Mouse (Mus musculus): Measurements from ENCODE around the gene Dock4. TPM values are rescaled to one million over a fixed set of nuclear protein-coding genes. Genes with fewer than 3 reads are reported as not detected.

Gene Dock4
- total and polyA plus RNA-seq, 3 experiments: 0.26 to 0.67 (median 0.38) TPM

GRCm38 (mm10) chr12:40807916-40808315, 362.2 kb downstream of the Dock4 start:
- no peak overlapping the region for H3K4me3 ChIP-seq (replicated peaks in 1 of 3; ENCODE audit: low read depth in 2 of 3, low read length in 2 of 3, poor library complexity in 1 of 3)
- H3K4me1 ChIP-seq (ENCODE audit: control insufficient read depth in 1 of 2, insufficient read depth in 2 of 2): no peaks in the 10 kb centered on the region
- H3K9ac ChIP-seq (ENCODE audit: insufficient read depth, low read depth): no peak overlapping the region
- in situ Hi-C loops (cut with MboI; ENCODE audit: low pct_ligation_motif_present, low pct_unique_long_range_greater_than_20kb, low sequenced_read_pairs) (loop anchor here (25.0 kb wide), 2 partner anchors 546 to 721 kb away; no protein-coding TSS in a partner anchor), dilution Hi-C loops (cut with MboI; ENCODE audit: extremely low pct_ligation_motif_present, extremely low pct_unique_long_range_greater_than_20kb, low sequenced_read_pairs) (no loop called here)
- TF ChIP-seq MXI1 (IDR thresholded peaks at IDR 0.05; ENCODE audit: low read depth, low read length): no peak
- TF ChIP-seq PAX5 (IDR thresholded peaks at IDR 0.05; ENCODE audit: low read length): no peak
- no peak for TF ChIP-seq BHLHE40 (IDR thresholded peaks at IDR 0.05; ENCODE audit: low read depth, low read length)
- H3K36me3 ChIP-seq (replicated peaks in 1 of 2; ENCODE audit: control insufficient read depth in 1 of 2, insufficient read depth in 1 of 2, low read length in 1 of 2): no peaks in the 10 kb centered on the region
- H3K27ac ChIP-seq (ENCODE audit: insufficient read depth, low read depth): no peak overlapping the region
- no peaks in the 10 kb centered on the region for H3K9me3 ChIP-seq (replicated peaks; ENCODE audit: low read length)
- no peaks in the 10 kb centered on the region for H3K27me3 ChIP-seq (replicated peaks)
- no peak for DNase-seq (ENCODE audit: extremely low read depth)
- H3K79me2 ChIP-seq (replicated peaks; ENCODE audit: control insufficient read depth, extremely low read depth, insufficient read depth, poor library complexity, severe bottlenecking): no peaks in the 10 kb centered on the region
- no peak overlapping the region for H3K4me2 ChIP-seq (ENCODE audit: insufficient read depth, low read depth, poor library complexity, severe bottlenecking)

DNA sequence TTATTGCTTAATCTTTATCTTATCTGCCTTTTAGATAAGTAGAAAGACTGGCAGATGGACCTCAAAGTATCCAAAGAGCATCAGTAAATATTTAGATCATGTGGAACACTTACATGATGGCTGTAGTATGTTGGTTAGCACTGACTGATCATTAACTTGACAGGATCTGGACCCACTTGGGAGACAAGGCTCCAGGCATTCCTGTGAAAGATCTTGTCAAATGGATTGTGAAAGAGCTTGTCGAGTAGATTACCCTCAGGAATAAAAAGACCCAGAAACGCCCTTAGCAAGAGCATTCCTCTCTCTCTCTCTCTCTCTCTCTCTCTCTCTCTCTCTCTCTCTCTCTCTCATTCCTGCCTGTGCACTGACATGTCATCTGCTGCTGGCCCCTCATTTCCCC, 367.7 kb downstream of the Dock4 start:
- Histone ChIP-seq H3K4me2 (ENCODE audit: insufficient read depth, low read depth, poor library complexity, severe bottlenecking) (no peak overlapping the region), H3K27ac (ENCODE audit: insufficient read depth, low read depth) (no peak overlapping the region), H3K4me3 (replicated peaks in 1 of 3; ENCODE audit: low read depth in 2 of 3, low read length in 2 of 3, poor library complexity in 1 of 3) (no peak overlapping the region), H3K36me3 (replicated peaks in 1 of 2; ENCODE audit: control insufficient read depth in 1 of 2, insufficient read depth in 1 of 2, low read length in 1 of 2) (no peaks in the 10 kb centered on the region), H3K4me1 (ENCODE audit: control insufficient read depth in 1 of 2, insufficient read depth in 2 of 2) (no peaks in the 10 kb centered on the region), H3K9ac (ENCODE audit: insufficient read depth, low read depth) (no peak overlapping the region), H3K79me2 (replicated peaks; ENCODE audit: control insufficient read depth, extremely low read depth, insufficient read depth, poor library complexity, severe bottlenecking) (no peaks in the 10 kb centered on the region), H3K27me3 (replicated peaks) (no peaks in the 10 kb centered on the region), H3K9me3 (replicated peaks; ENCODE audit: low read length) (no peaks in the 10 kb centered on the region)
- DNase-seq (ENCODE audit: extremely low read depth): no peak
- TF ChIP-seq GABPA (IDR thresholded peaks at IDR 0.05; ENCODE audit: insufficient replicate concordance, low read depth, low read length) (no peak), KAT2A (IDR thresholded peaks at IDR 0.05; ENCODE audit: insufficient replicate concordance, low read length) (no peak), IRF4 (IDR thresholded peaks at IDR 0.05; ENCODE audit: low read depth, low read length) (no peak), CHD1 (IDR thresholded peaks at IDR 0.05; ENCODE audit: low read depth, low read length) (no peak), MAZ (IDR thresholded peaks at IDR 0.05; ENCODE audit: low read depth, low read length) (no peak), BHLHE40 (IDR thresholded peaks at IDR 0.05; ENCODE audit: low read depth, low read length) (no peak), NRF1 (IDR thresholded peaks at IDR 0.05; ENCODE audit: low read depth, low read length) (no peak), TCF12 (IDR thresholded peaks at IDR 0.05; ENCODE audit: low read depth, low read length) (no peak), MAX (IDR thresholded peaks at IDR 0.05; ENCODE audit: low read length) (no peak), CHD2 (IDR thresholded peaks at IDR 0.05; ENCODE audit: low read length) (no peak), SMC3 (IDR thresholded peaks at IDR 0.05; ENCODE audit: low read depth, low read length) (no peak), ZKSCAN1 (IDR thresholded peaks at IDR 0.05; ENCODE audit: borderline replicate concordance, low read depth, low read length) (no peak), ELF1 (IDR thresholded peaks at IDR 0.05; ENCODE audit: low read depth, low read length) (no peak)
- in situ Hi-C loops (cut with MboI; ENCODE audit: low pct_ligation_motif_present, low pct_unique_long_range_greater_than_20kb, low sequenced_read_pairs) (loop anchor here (25.0 kb wide), 2 partner anchors 551 to 726 kb away; no protein-coding TSS in a partner anchor), dilution Hi-C loops (cut with MboI; ENCODE audit: extremely low pct_ligation_motif_present, extremely low pct_unique_long_range_greater_than_20kb, low sequenced_read_pairs) (no loop called here)

All from CH12.LX (cell line).